Mouse (Mus musculus): ENCODE data around the gene Nrros.

- TF ChIP-seq CTCF (conservative IDR thresholded peaks at IDR 0.05; ENCODE audit: low read length) (no peak), NANOG (IDR thresholded peaks at IDR 0.05; ENCODE audit: borderline replicate concordance, low read length) (no peak)
These were observed 4.6 kb downstream of the Nrros start for GRCm38 (mm10) chr16:32160742-32161323.
